Mouse (Mus musculus) kidney, adult 2 months (tissue): ENCODE measurements around the gene Cdh4.

ENCODE experiments used
- CTCF ChIP-seq: fragments of 200-500 bp; conservative IDR thresholded peaks from 2 replicates; pipeline ENCODE4 v1.5.1; 2011; ENCODE audit warnings: low read depth, mild to moderate bottlenecking, control low read depth, low read length, moderate library complexity, mixed read lengths; ENCODE audit not compliant: insufficient read depth, insufficient read length
- POLR2A ChIP-seq: fragments of 200-500 bp; IDR thresholded peaks from one replicate; pipeline ENCODE4 v1.6.1; 2011; ENCODE audit warnings: low read depth, low read length, control low read depth

DNA sequence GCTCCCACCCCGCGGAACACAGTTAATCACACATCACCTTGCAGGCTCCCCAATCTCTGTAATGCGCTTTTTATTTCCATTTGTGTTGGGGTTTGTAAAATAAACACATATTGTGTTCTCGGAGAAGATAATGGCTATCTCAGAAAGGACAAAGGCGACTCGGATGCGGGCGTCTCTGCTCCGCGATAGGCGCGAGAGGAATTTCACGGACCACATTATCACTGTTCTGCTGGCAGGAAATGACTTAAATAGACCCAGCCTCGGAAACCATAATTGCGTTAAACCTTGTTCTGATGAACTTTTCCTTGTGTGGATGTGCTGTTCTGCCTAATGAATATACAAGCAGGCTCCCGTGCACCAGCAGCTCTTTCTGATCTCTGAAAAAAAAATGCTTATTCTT lies 140.7 kb downstream of the Cdh4 start:
- no peak for TF ChIP-seq CTCF
- TF ChIP-seq POLR2A, result no peak
